Mouse (Mus musculus) heart, adult 8-10 months (tissue): Measurements from ENCODE around the gene Rnf8. TPM values are rescaled to one million over a fixed set of nuclear protein-coding genes. Genes with fewer than 3 reads are reported as not detected.

Experiments used
- DNase-seq: peaks from one replicate; pipeline ENCODE4 v3.0.0; 2022; ENCODE audit warnings: low spot score
- microRNA-seq: library from miRNA; unstranded; fragments of <30 nt; microRNA quantifications from one replicate; pipeline ENCODE4 v1.2.0, GENCODE M21; 2022
- total RNA-seq, 4 experiments: library from RNA; stranded (reverse); gene quantifications; 2 replicates each; pipeline ENCODE4 v1.2.4; 2022

The Rnf8 gene
- total RNA-seq, 4 experiments from 2014 or later, result 16.1 to 20.7 (median 18.9) TPM

GRCm38 (mm10) chr17:29679038-29679767 lies 64.6 kb downstream of the Rnf8 start:
- DNase-seq, result no peak

DNA sequence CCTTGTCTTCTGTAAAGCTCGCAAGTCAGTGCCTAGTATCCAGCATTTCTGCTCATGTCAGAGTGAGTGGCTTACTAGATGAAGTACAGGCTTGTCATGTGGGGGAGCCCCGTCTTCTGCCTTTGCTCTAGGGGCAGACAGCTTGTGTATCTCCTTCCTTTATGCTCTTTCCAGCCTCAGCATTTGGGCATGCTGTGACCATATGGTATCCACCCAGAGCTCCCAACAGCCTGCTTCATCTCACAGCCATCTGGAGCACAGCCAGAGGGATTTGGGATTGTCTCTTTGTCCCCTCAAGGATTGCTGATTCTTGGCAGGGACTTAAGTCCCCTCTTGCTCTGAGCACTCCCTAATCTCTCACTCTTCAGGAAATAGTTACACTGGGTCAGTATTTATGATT lies 65.6 kb downstream of the Rnf8 start:
- no peak for DNase-seq

- DNase-seq, result no peak
Measured at GRCm38 (mm10) chr17:29680921-29681320, 66.3 kb downstream of the Rnf8 start.

DNA sequence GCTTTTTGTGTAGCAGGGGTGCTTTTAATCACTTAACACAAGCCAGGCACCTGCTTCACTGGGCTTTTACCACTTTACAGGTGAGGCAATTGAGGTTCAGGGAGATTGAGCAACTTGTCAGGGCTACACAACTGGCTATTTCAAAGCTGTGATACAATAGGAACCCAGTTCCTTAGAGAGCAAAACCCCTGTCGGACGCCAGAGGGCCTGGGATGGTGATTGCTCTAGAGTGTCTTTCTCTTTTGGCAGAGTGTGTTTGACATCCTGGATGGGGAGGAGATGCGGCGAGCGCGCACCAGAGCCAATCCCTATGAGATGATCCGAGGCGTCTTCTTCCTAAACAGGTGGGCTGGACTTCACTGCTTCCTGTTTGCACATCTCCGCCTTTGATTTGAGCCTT lies 67.1 kb downstream of the Rnf8 start:
- no peak for DNase-seq

- no peak for DNase-seq
Measured at GRCm38 (mm10) chr17:29682261-29682660, 67.7 kb downstream of the Rnf8 start.

GRCm38 (mm10) chr17:29683127-29683526 lies 68.5 kb downstream of the Rnf8 start:
- peak; percentile 51 for DNase-seq

DNA sequence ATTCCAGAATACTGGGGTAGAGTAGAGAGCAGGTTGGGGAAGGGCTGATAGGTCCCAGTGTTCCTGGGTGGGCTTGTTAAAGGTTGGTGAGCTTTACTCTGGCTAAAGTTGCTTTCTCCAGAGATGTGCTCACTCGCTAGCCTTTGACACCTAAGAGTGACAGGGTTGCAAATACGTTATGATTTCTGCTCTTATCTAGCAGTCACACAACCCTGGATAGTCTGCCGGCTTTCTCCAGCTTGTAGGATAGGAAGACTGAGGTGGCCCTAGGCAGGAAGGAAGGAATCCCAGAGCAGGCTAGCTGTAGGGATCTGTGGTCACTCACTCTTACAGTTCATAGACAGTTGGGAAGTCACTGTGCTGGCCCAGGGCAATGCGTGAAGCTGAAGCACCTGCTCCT lies 69.7 kb downstream of the Rnf8 start:
- DNase-seq, result no peak

- no peak for DNase-seq
Measured at GRCm38 (mm10) chr17:29686771-29687170, 72.2 kb downstream of the Rnf8 start.

DNA sequence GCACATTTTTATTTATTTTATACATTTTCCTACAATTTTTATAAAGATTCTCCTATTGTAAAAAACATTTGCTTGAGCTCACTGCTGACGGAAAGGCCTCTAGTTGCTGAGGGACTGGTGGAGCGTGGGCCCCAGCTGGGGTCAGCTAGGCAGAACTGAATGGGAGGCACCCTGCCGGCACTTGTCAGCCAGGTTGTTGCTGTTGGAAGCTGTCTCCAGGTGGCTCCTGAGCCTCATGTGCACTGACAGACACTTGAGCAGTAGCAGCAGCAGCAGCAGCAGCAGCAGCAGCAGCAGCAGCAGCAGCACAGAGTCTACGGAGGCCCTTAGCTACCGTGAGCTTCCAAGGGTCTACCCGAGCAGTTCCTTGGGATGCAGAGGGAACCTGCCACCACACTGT lies 72.8 kb downstream of the Rnf8 start:
- no peak for DNase-seq

DNA sequence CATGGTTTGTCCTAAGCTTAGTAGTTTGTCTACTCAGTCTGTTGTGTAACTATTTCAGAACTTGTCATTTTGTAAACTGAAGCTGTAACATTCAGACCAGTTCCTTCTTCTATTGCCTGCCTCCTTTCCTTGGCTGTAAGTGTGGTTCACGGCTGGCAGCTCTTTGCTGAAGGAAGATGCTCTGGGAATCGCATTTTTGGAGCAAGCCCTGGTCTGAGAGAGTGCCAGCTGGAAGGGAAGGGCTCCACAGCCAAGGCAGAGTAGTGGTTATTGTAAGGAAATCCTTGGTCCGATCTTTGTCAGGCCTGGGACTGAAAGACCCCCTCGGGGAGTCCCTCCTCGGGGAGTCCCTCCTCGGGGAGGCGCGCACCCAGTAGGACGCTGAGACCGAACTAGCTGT lies 74.0 kb downstream of the Rnf8 start:
- no peak for DNase-seq

DNA sequence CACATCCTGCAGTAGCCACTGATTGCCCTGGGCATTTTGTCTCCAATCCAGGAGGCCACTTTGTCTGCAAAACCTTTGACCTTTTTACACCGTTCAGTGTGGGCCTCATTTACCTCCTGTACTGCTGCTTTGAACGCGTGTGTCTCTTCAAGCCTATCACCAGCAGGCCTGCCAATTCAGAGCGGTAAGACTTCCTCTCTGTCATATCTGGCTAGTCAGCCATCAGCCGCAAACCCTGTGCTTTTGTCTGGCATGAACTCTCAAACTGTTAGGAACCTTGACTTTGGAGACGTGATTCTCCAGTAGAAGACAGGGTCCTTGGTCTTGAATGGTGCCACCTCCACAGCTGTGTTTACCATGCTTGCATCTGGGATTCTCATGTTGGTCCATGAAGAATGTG lies 75.7 kb downstream of the Rnf8 start:
- DNase-seq, result no peak

- no peak for DNase-seq
Measured at GRCm38 (mm10) chr17:29692827-29693226, 78.2 kb downstream of the Rnf8 start.

DNA sequence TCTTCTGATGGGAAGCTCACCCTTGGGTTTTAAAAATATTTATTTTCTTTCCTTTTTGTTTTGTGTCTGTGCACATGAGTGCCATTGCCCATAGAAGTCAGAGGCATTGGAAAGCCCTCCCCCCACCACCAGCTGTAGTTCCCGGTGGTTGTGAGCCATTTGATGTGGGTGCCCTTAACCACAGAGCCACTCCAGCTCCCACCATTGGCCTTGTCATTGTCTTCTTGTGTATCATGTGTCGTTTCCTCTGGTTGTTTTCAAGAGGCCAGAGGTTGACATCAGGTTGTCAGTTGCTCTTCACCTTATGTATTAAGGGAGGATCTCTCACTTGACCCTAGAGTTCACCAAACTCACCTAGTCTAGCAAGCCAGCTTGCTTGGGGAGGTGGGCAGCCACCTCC lies 79.0 kb downstream of the Rnf8 start:
- DNase-seq, result no peak

- DNase-seq, result no peak
Measured at GRCm38 (mm10) chr17:29694516-29694915, 79.9 kb downstream of the Rnf8 start.

Small RNAs within 50 kb of the gene (microRNA-seq; reads per million reads assigned to microRNA genes)
- gene Mir7667, result 1.1 reads per million

Other genes with a start within 250 kb of the Rnf8 start
- gene Pim1, start 124.0 kb upstream of the Rnf8 start, total RNA-seq, result 10 to 100 TPM; 16.0 to 22.3 (median 17.4) TPM
- gene Gm17657, start 65.2 kb upstream of the Rnf8 start, total RNA-seq, result not detected
- gene Tbc1d22b, start 65.0 kb upstream of the Rnf8 start, total RNA-seq, result 10 to 100 TPM; 11.3 to 13.5 (median 11.9) TPM
- gene Tmem217, start 62.4 kb upstream of the Rnf8 start, total RNA-seq, result not detected
- 1 to 10 TPM in 2 of 4 experiments, under 1 TPM in 2; 0.78 to 1.3 (median 0.91) TPM for gene Gm28043, start 86 bp downstream of the Rnf8 start, total RNA-seq
- 10 to 100 TPM; 57.5 to 79.0 (median 65.0) TPM for gene Cmtr1, start 45.8 kb downstream of the Rnf8 start, total RNA-seq
- gene Ccdc167, start 102.3 kb downstream of the Rnf8 start, total RNA-seq, result 10 to 100 TPM; 12.4 to 14.9 (median 14.1) TPM